Mouse (Mus musculus) B cell, adult 2 months (primary cell): ENCODE data around the gene Dgkq.

Experiments
- DNase-seq, 2 experiments: peaks; one replicate each; pipeline ENCODE4 v3.0.0; 2022

Gene Dgkq

GRCm38 (mm10) chr5:108668977-108669936, at the start of gene Dgkq:
Gene Dgkq, minus strand, starts transcription at chr5:108669672.
- DNase-seq, result peak; percentile 91 to 92

DNA sequence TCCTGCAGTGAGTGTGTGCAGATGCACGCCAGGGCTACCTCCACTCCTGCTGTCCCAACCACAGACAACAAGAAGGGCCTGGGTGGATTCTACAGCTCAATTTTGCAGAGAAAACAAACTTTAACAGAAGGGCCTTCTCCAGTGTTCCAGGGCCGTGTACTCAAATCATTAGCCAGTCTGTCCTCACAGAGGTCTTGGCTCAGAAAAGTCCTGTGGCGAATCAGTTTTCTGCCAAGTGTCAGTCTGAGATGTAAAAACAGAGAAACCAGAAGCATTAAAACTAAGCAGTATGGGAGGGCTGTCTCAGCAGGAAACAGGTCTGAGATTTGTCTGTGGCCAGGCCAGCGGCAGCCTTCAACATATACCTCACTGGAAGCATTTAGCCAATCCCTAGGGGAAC, 48.6 kb upstream of the Dgkq start:
- DNase-seq, result no peak

- no peak for DNase-seq
These were observed 46.5 kb upstream of the Dgkq start for GRCm38 (mm10) chr5:108715974-108716373.

GRCm38 (mm10) chr5:108714149-108714548, 44.7 kb upstream of the Dgkq start:
- DNase-seq, result no peak

DNA sequence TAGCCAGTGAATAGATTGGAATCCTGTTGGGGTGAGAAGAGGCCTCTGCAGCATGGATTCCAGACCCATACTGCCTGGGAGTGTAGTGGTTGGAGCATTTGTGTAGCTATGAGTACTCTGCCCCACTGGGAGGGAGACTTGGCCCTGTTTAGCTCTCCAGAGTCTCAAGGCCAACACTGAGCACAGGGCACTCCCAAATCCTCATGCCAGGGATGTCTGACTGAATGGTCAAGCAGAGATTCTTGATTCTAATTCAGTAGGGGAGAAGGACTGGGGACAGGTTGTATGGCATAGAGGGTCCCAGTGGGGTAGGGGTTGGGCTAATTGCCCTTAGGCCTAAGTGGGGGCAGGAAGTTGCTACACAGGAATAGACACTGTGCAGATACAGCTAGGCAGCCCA, 44.2 kb upstream of the Dgkq start:
- no peak for DNase-seq

DNA sequence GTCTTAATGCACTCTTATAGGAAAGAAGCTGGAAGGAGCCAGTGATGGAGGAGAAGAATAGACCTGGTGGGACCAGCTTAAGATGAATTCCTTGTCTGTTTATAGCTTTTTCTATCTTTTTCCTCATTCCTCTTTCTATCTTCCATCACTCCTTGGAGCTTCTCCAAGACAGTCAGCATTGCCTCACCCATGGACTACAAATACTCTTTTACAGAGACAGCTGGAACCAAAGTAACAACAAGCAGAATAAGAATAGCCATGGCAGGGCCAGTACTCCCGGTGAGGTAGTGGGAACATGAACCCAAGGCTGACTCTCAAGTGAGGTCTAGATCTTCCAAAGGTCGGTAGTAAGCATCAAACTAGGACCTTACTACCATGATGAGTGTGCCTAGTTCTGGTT, 43.6 kb upstream of the Dgkq start:
- no peak for DNase-seq

GRCm38 (mm10) chr5:108711968-108712367, 42.5 kb upstream of the Dgkq start:
- DNase-seq, result no peak

DNA sequence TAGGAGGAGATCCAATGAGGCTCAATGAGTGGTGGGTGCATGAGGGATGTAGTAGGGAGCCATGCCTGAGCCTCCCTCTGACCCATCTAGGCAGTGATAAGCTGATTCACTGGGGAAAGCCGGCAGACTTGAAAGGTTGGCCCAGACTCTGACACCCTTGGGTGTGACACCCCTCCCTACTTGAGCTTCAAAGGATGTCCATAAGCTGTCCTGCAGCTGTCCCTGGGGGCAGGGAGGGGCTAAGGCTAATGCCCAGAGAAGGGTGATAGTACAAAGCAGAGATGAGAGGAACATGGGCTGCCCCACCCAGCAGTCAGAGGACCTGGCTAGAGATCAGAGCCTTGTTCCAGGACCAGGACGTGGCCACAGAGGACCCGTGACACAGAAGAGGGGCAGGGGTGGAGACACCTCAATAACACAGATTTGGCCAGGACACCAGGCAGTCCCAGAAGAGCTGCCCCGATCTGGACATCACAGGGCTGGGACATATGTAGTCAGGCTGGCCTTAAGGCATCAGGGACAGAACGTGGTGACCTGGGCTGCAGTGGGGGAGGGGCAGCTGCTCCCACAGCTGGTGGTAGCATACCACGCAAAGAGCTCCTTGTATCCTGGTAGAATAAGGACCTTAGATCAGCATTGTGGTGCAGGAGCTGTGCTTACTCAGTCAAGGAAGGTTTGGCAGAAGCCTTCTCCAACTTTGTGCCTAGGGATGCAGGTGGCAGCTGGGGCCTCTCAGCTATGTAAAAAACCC, 39.7 kb upstream of the Dgkq start:
- DNase-seq, result no peak

- DNase-seq, result no peak
These were observed 38.9 kb upstream of the Dgkq start for GRCm38 (mm10) chr5:108708419-108708818.

- DNase-seq, result no peak
These were observed 38.3 kb upstream of the Dgkq start for GRCm38 (mm10) chr5:108707758-108708157.

- no peak for DNase-seq
These were observed 34.5 kb upstream of the Dgkq start for GRCm38 (mm10) chr5:108703754-108704626.

DNA sequence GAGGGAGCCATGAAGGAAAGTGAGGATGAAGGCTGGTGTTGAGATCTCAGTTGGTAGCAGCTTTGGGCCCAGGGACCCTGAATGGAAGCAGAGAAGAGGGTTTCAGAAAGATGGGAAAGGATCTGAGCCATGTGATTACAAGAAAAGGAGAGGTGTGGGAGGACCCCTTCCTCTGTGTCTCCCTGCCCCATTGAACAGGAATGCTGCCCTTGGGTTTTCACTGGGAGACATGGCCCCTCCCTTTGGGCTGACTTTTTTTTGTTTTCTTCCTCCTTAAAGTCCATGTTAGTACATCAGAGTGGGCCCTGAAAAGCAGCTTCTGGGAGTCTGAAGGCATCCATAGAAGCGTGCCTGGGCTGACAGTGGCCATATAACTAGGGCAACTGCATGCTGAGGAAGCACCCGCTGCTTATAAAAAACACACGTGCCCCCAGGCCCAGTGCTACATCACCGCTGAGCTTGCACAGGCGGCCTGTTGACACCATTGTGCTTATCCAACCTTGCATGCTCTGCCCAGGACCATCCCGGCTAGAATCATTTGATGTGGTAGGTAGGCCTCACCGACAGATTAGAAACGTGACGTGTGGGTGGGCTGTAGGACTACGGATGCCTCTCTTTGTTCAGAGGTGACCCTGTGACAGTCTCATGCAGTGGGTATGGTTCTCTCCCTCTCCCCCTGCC, 32.0 kb upstream of the Dgkq start:
- DNase-seq, result no peak

- DNase-seq, result no peak
These were observed 30.9 kb upstream of the Dgkq start for GRCm38 (mm10) chr5:108700346-108700745.

DNA sequence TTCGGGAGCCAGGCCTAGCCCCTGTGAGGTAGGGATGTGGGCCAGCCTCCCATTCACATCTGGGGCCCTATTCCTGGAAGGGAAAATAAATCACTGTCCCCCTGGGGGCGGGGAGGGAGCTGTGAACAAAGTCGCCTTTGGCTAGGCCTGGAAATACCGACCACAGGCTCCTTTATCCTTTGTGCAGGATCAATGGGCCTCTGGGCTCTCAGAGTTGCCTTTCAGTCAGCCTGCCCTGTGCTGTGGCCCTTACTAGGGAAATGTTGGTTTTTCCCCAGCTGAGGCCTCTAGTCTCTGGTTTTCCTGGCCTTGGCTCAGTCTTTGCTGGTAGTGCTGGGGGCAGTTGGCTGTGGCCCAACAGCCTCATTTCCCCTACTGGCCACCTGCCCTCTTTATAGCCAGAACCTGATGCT, 27.9 kb upstream of the Dgkq start:
- no peak for DNase-seq

- no peak for DNase-seq
These were observed 27.1 kb upstream of the Dgkq start for GRCm38 (mm10) chr5:108696542-108696941.

DNA sequence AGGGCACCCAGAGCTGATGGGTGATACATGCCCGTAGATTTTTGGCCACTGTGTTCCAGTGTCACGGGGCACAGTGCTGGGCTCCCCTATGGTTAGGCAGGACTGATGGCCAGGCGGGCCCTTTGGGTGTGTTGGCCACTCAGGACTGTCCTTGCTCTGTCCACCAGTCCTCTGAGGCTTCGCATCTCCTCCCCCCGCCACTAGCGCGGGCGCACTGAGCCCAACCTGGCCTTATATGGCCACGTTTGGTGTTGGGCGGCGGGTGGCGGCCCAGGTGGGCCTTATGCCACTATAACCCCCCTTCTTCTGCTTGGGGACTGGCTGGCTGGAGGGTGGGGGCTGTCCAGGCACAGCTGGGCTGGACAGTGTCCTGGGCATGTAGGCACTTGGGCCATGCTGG, 26.4 kb upstream of the Dgkq start:
- DNase-seq, result no peak

DNA sequence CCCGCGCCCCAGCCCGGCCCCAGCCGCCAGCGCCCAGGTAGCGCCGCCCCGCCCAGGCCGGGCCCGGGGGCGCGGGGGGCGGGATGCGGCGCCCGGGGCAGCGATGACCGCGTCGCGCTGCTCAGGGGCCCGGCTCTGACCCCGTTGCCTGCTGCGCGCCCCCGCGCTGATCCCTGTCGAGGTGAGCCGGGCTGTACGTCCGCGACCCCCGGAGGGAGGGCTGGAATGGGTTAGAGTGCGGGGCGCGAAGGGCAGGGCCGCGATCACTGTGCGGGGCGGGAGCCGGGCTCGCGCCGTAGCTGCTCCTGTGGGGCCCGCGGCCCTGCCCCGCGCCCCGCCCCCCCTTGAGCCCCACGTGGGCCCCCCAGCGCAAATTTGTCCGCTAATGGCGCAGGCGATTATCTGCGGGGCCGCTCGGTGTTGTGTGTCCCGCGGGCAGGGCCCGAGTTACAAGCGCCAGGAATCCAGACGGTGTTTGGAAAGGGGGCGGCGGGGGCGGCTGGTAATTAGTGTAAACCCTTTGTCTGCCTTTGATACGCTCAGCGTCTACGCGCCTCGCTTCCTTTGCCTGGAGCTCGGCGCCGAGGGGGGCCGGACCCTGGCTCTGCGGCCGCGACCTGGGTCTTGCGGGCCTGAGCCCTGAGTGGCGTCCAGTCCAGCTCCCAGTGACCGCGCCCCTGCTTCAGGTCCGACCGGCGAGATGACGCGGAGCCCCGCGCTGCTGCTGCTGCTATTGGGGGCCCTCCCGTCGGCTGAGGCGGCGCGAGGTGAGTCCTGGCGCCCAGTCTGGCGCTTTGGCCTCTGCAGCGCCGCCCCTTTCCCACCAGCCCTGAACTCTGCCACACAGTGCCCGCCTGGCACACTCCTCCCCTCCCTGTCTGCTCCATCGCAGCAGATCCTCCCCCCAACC, 25.1 kb upstream of the Dgkq start:
- DNase-seq, result peak; percentile 33 to 47

- DNase-seq, result peak; percentile 86
These were observed 24.4 kb upstream of the Dgkq start for GRCm38 (mm10) chr5:108693872-108694288.

DNA sequence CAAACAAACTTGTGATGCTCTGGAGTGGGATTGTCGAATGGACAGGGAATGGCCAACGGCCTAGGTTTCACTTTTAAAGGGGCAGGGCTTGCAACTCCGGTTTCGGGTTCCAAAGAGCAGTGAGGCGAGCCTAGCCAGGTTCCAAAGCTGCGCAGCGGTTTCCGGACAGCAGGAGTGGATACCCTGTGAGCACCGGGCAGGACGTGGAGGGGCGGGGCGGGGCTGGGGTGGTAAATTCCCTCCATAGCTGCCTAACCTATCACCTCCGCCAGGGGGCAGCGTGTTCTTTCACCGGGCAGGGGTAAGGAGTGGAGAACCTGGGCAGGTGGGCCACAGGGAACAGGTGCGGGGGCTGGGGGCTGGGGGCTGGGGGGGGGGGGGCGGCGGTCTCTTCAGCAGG, 22.8 kb upstream of the Dgkq start, which contains the start of gene Fgfrl1:
Gene Fgfrl1, plus strand, starts transcription at position 112 of the 400 bp plus-strand sequence.
- peak; percentile 87 for DNase-seq

- peak in 1 of 2 experiments; percentile 21 for DNase-seq
These were observed 21.7 kb upstream of the Dgkq start for GRCm38 (mm10) chr5:108691152-108691551.

DNA sequence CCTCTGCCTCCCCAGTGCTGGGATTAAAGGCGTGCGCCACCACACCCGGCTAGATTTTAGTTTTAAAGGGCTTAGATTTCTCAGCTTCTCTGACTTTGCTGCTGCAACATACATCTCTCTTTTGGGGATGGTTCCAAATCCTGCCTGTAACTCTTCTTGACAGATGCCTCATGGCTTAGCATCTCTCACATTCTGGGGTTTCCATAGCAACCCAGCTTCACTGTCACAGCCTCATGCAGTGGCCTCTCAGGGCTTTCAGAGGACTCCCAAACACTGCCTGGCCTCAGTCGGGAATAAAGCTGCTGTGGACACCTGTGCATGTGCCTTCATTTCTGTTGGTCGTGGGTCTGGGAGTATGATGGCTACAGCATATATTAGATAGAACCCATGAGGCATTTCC, 19.6 kb upstream of the Dgkq start:
- no peak for DNase-seq
